In the genomic region with DNA sequence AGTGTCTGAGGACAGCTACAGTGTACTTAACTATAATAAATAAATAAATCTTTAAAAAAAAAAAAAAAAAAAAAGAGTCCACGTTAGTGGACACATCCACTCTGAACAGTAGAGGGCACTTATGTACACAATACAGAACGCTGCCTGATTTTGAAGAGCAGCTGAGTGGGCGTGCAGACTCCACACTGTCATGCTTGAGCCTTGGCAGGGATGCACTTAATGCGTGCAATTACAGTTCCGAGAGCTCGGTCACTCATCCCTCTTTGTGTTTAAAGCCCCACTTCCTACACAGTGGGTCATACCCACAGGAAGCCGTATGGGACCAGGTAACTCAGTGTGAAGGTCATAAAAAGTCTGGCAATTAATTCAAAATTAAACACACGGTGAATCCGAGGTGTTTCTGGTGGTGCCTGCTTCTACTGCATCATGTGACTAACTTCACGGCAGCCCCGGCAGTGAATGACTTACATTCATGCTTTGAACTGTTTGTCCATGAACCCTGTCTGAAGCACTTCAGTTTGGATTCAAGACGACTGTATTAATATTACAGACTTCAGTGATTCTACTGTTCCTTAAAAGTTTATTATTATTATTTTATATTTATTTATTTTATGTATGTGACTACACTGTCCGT, we compare ENCODE assay signal across 8 mouse cellular contexts. TPM values are rescaled to one million over a fixed set of nuclear protein-coding genes. Genes with fewer than 3 reads are reported as not detected.
DNase-seq lines count a peak whose midpoint lies in the region; ATAC-seq and TF ChIP-seq lines count a peak whose summit lies in the region.

No protein-coding gene starts in this region.

- H3K4me1 ChIP-seq in heart, adult 2 months (ENCODE audit: control insufficient read depth, insufficient read depth, low read length) = no peaks in the 10 kb centered on the region
- H3K4me1 ChIP-seq in E14TG2a.4 (replicated peaks; ENCODE audit: low read depth, low read length) = peaks cover 58% of the 10 kb centered on the region
- no peaks in the 10 kb centered on the region for H3K4me1 ChIP-seq in intestine, embryonic 15.5 days (replicated peaks)

- no peak overlapping the region for H3K4me3 ChIP-seq in heart, adult 2 months
- no peak overlapping the region for H3K4me3 ChIP-seq in E14TG2a.4 (replicated peaks; ENCODE audit: low read length)
- no peak overlapping the region for H3K4me3 ChIP-seq in intestine, embryonic 15.5 days (replicated peaks)

- no peak for TF ChIP-seq POLR2A in heart, adult 2 months (IDR thresholded peaks at IDR 0.05; ENCODE audit: insufficient read depth, low read depth, low read length)

- TF ChIP-seq EP300 in heart, adult 2 months (IDR thresholded peaks at IDR 0.05; ENCODE audit: insufficient read depth, low read depth, low read length) = no peak

- H3K4me2 ChIP-seq in intestine, embryonic 15.5 days (replicated peaks) = no peak overlapping the region

- DNase-seq in heart, adult 2 months = no peak
- DNase-seq in heart, adult 11 months = no peak
- DNase-seq in cerebellum, adult 9-10 months = peak; percentile 21
- DNase-seq in lung, postnatal 4 days = peak; percentile 21 to 47
- DNase-seq in thymus, adult 18-20 months = no peak
- DNase-seq in spleen, postnatal 14 days (ENCODE audit: low spot score in 2 of 2) = no peak

- 50% methylated on average over 13 of the region's 13 CpGs for WGBS in heart, adult 2 months
- 56% methylated on average over 13 of the region's 13 CpGs for WGBS in intestine, embryonic 15.5 days

- no peak overlapping the region for H3K9ac ChIP-seq in heart, adult 2 months (ENCODE audit: low read depth, low read length)
- no peak overlapping the region for H3K9ac ChIP-seq in intestine, embryonic 15.5 days

- no peak overlapping the region for H3K27ac ChIP-seq in heart, adult 2 months
- H3K27ac ChIP-seq in intestine, embryonic 15.5 days = no peak overlapping the region

- no peaks in the 10 kb centered on the region for H3K36me3 ChIP-seq in heart, adult 2 months (ENCODE audit: control insufficient read depth, insufficient read depth, low read length)
- no peaks in the 10 kb centered on the region for H3K36me3 ChIP-seq in E14TG2a.4 (ENCODE audit: insufficient read depth, low read length)
- no peaks in the 10 kb centered on the region for H3K36me3 ChIP-seq in intestine, embryonic 15.5 days

- peak; percentile 55 for TF ChIP-seq CTCF in heart, adult 2 months (IDR thresholded peaks at IDR 0.05)
- 0 out of 2 replicates have a peak, but pooled peaks have one; percentile 2 for TF ChIP-seq CTCF in E14TG2a.4 (conservative IDR thresholded peaks at IDR 0.05; ENCODE audit: low read length)

- no peaks in the 10 kb centered on the region for H3K9me3 ChIP-seq in E14TG2a.4 (ENCODE audit: low read length)
- H3K9me3 ChIP-seq in intestine, embryonic 15.5 days = no peaks in the 10 kb centered on the region

- no peaks in the 10 kb centered on the region for H3K79me2 ChIP-seq in heart, adult 2 months (replicated peaks; ENCODE audit: control insufficient read depth, insufficient read depth, low read length)

- peak; percentile 53 for ATAC-seq in intestine, embryonic 15.5 days

- no peaks in the 10 kb centered on the region for H3K27me3 ChIP-seq in heart, adult 2 months (ENCODE audit: control insufficient read depth, insufficient read depth, low read length)
- no peaks in the 10 kb centered on the region for H3K27me3 ChIP-seq in E14TG2a.4 (ENCODE audit: insufficient read depth, low read length)
- H3K27me3 ChIP-seq in intestine, embryonic 15.5 days (replicated peaks) = no peaks in the 10 kb centered on the region

- intact Hi-C loops in heart, adult 2 months (cut with DNase I) = no loop called here

RNA-seq across cellular contexts. Expression of a gene that starts 28.3 kb away (rescaled TPM):
- total RNA-seq in heart, adult 2 months (2021) = 10 to 100 TPM; 17.8 to 18.8 TPM
- 19.9 and 20.1 TPM in 2 replicates for polyA plus RNA-seq in heart, adult 2 months (2012; rRNA removed)
- polyA plus RNA-seq in intestine, embryonic 15.5 days (2015; fragmentation: Nextera tagmentation; extraction: Ambion mirVana) = 25.1 and 25.3 TPM in 2 replicates

Comparison
In these comparisons a context has a peak if more than half of its experiments do, and no peak if none do; other contexts are left out.
1. DNase-seq: peak in cerebellum, adult 9-10 months (single experiment) and lung, postnatal 4 days (2 of 2); none in heart, adult 2 months (0 of 2), heart, adult 11 months (single experiment), thymus, adult 18-20 months (0 of 2) and spleen, postnatal 14 days (0 of 2).